Mouse (Mus musculus) liver, adult 2 months (tissue): Measurements from ENCODE around the gene Sh3rf1. TPM values are rescaled to one million over a fixed set of nuclear protein-coding genes. Genes with fewer than 3 reads are reported as not detected.
A peak's percentile ranks its signal among the peaks of the same experiment; 100 is the strongest.

Source experiments
- DNase-seq: peaks from one replicate; pipeline ENCODE4 v3.0.0-alpha.2; 2011; ENCODE audit warnings: low read depth, low spot score; ENCODE audit errors: extremely low read depth
- H3K27ac ChIP-seq: fragments of 200-500 bp; replicated peaks from 2 replicates; pipeline ENCODE4 v1.5.1; 2012; ENCODE audit warnings: low read depth, mild to moderate bottlenecking, control low read depth, inconsistent platforms, low read length; ENCODE audit not compliant: insufficient read depth
- H3K27me3 ChIP-seq: fragments of 200-500 bp; 2 replicates; pipeline ENCODE4 v1.6.1; 2012; ENCODE audit warnings: mild to moderate bottlenecking, moderate library complexity, low read length, inconsistent platforms; ENCODE audit not compliant: control insufficient read depth, insufficient read depth
- H3K36me3 ChIP-seq: fragments of 200-500 bp; 2 replicates; pipeline ENCODE4 v1.6.1; 2012; ENCODE audit warnings: low read length, inconsistent platforms; ENCODE audit not compliant: control insufficient read depth, insufficient read depth
- H3K4me1 ChIP-seq: fragments of 200-500 bp; 2 replicates; pipeline ENCODE4 v1.6.1; 2011; ENCODE audit warnings: low read length; ENCODE audit not compliant: control insufficient read depth, insufficient read depth
- H3K4me3 ChIP-seq: fragments of 200-500 bp; 2 replicates; pipeline ENCODE4 v1.5.1; 2011; ENCODE audit warnings: low read depth, mild to moderate bottlenecking, control low read depth, low read length, moderate library complexity; ENCODE audit not compliant: insufficient read depth
- H3K79me2 ChIP-seq: fragments of 200-500 bp; 2 replicates; pipeline ENCODE4 v1.6.1; 2012; ENCODE audit warnings: inconsistent platforms, mild to moderate bottlenecking, low read length, moderate library complexity; ENCODE audit not compliant: control insufficient read depth, insufficient read depth
- H3K9ac ChIP-seq: fragments of 200-500 bp; 2 replicates; pipeline ENCODE4 v1.6.1; 2012; ENCODE audit warnings: low read depth, mild to moderate bottlenecking, control low read depth, inconsistent platforms, low read length
- CTCF ChIP-seq: fragments of 200-500 bp; IDR thresholded peaks from 2 replicates; pipeline ENCODE4 v1.5.1; 2011; ENCODE audit warnings: low read depth, low read length, control low read depth
- POLR2A ChIP-seq: fragments of 200-500 bp; IDR thresholded peaks from 2 replicates; pipeline ENCODE4 v1.6.1; 2011; ENCODE audit warnings: low read length, control low read depth; ENCODE audit not compliant: insufficient read depth; ENCODE audit errors: extremely low read depth
- WGBS: fragments of 180-500 bp; shearing (Covaris S2); methylation state at CpG from one replicate; pipeline ENCODE4 v1.1.7; 2018; 5-methylcytosine and 5-hydroxymethylcytosine counted together
- polyA plus RNA-seq: library from polyadenylated mRNA; depleted of rRNA; stranded (reverse); fragments of >200 nt; gene quantifications from 2 replicates; pipeline ENCODE4 v1.2.3, GENCODE M21; 2012; rRNA removed
- total RNA-seq: library from RNA; depleted of rRNA; stranded (reverse); fragments of >200 nt; gene quantifications from 2 replicates; pipeline ENCODE4 v1.2.3, GENCODE M21; 2014; rRNA removed

Gene Sh3rf1
- 1.8 and 2.5 TPM in 2 replicates for total RNA-seq
- polyA plus RNA-seq: 1.3 and 1.6 TPM in 2 replicates

- no peak for TF ChIP-seq POLR2A
- peak; percentile 12; the same call in 1 of the 2 replicates for TF ChIP-seq CTCF
- Histone ChIP-seq H3K9ac (peak within 1 kb of the TSS; percentile 96), H3K4me3 (peak within 1 kb of the TSS; percentile 100), H3K27me3 (no peaks in the 10 kb centered on the region), H3K27ac (peak within 1 kb of the TSS; percentile 82), H3K79me2 (peaks cover 7% of the 10 kb centered on the region; the same call in 1 of the 2 replicates), H3K36me3 (no peaks in the 10 kb centered on the region), H3K4me1 (peaks cover 7% of the 10 kb centered on the region)
- peak; percentile 51 for DNase-seq
- WGBS: under 1% methylated on average over 76 of the region's 84 CpGs
Observed at GRCm38 (mm10) chr8:61223729-61224379, at the start of gene Sh3rf1. Sh3rf1 (plus strand) TSS chr8:61223872.

- Histone ChIP-seq H3K4me1 (no peaks in the 10 kb centered on the region), H3K36me3 (no peaks in the 10 kb centered on the region), H3K79me2 (no peaks in the 10 kb centered on the region), H3K27me3 (no peaks in the 10 kb centered on the region), H3K4me3 (no peak overlapping the region), H3K27ac (no peak overlapping the region), H3K9ac (no peak overlapping the region)
- DNase-seq: no peak
- TF ChIP-seq POLR2A (no peak), CTCF (no peak)
- WGBS: 93% methylated on average over 7 of the region's 7 CpGs
Observed at GRCm38 (mm10) chr8:61173921-61174492, 49.7 kb upstream of the Sh3rf1 start.

GRCm38 (mm10) chr8:61175876-61176275 lies 47.8 kb upstream of the Sh3rf1 start:
- H3K79me2 ChIP-seq: no peaks in the 10 kb centered on the region
- H3K9ac ChIP-seq: no peak overlapping the region
- no peak overlapping the region for H3K27ac ChIP-seq
- H3K36me3 ChIP-seq: no peaks in the 10 kb centered on the region
- DNase-seq: no peak
- no peaks in the 10 kb centered on the region for H3K4me1 ChIP-seq
- no peak for TF ChIP-seq CTCF
- no peak for TF ChIP-seq POLR2A
- H3K4me3 ChIP-seq: no peak overlapping the region
- no peaks in the 10 kb centered on the region for H3K27me3 ChIP-seq
- WGBS: 64% methylated on average over 2 of the region's 2 CpGs

- Histone ChIP-seq H3K4me3 (no peak overlapping the region), H3K4me1 (no peaks in the 10 kb centered on the region), H3K9ac (no peak overlapping the region), H3K27ac (no peak overlapping the region), H3K27me3 (no peaks in the 10 kb centered on the region), H3K36me3 (no peaks in the 10 kb centered on the region), H3K79me2 (no peaks in the 10 kb centered on the region)
- DNase-seq: no peak
- 69% methylated on average over 12 of the region's 12 CpGs for WGBS
- no peak for TF ChIP-seq CTCF
- no peak for TF ChIP-seq POLR2A
Observed at GRCm38 (mm10) chr8:61177680-61178593, 45.7 kb upstream of the Sh3rf1 start.

DNA sequence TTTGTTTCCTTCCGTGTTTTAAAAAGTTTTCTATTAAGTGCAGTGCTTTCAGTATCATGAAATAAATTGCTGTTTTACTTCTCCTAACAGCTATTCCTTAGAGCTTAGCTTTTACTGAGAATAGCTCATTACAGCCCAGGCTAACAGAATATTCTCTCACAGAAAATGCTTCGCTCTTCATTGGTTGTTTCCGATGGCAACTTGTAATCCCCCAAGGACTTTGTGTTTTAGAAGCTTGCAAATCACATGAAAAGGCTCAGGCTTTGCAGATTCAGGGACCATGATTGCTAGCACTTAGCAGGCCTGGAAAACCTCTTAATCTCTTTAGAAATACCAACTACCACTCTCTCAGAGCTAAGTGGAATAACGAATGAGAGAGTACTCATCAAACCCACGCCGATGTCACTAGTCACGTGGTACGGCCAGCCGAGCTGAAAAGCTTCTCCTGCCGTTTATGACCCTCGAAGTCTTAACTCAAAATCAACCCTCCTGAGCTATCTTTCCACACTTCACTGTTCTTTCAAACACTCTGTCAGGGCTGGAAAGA lies 45.0 kb upstream of the Sh3rf1 start:
- no peak for TF ChIP-seq POLR2A
- no peak for TF ChIP-seq CTCF
- Histone ChIP-seq H3K79me2 (no peaks in the 10 kb centered on the region), H3K4me3 (no peak overlapping the region), H3K27me3 (no peaks in the 10 kb centered on the region), H3K27ac (no peak overlapping the region), H3K36me3 (no peaks in the 10 kb centered on the region), H3K4me1 (no peaks in the 10 kb centered on the region), H3K9ac (no peak overlapping the region)
- DNase-seq: no peak
- WGBS: 90% methylated on average over 11 of the region's 11 CpGs
